Mouse (Mus musculus) natural killer cell, adult 2 months (primary cell): ENCODE data around the gene H1f0.

Experiments
- DNase-seq, 2 experiments: peaks; one replicate each; pipeline ENCODE4 v3.0.0; 2022; ENCODE audit warnings: low spot score in 2 of 2

H1f0 gene

DNA sequence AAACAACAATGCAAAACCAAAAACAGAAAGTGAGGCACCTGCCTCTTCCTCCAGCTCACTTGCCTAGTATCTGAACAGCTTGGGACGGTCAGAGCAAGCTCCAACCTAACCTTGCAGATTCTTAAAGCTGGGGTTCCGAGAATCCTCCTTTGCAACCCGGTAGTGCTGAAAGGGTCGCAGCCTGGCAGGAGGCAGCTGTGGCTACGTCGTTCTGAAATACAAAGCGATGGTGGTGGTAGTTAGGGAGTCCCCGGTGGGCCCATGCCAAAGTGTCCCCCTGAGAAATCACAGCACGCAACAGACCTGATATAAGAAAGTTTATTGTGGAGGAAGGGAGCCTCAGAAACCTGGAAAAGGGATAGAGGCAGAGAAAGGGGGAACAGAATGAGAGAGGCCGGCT lies 10.1 kb downstream of the H1f0 start:
- no peak for DNase-seq

- DNase-seq: peak; percentile 77 to 88
Measured at GRCm38 (mm10) chr15:79038853-79039252, 10.6 kb downstream of the H1f0 start.

- no peak for DNase-seq
Measured at GRCm38 (mm10) chr15:79040501-79041416, 12.5 kb downstream of the H1f0 start.

- no peak for DNase-seq
Measured at GRCm38 (mm10) chr15:79041585-79041984, 13.3 kb downstream of the H1f0 start, which contains the start of gene Galr3. Galr3 (plus strand) TSS chr15:79041885.

DNA sequence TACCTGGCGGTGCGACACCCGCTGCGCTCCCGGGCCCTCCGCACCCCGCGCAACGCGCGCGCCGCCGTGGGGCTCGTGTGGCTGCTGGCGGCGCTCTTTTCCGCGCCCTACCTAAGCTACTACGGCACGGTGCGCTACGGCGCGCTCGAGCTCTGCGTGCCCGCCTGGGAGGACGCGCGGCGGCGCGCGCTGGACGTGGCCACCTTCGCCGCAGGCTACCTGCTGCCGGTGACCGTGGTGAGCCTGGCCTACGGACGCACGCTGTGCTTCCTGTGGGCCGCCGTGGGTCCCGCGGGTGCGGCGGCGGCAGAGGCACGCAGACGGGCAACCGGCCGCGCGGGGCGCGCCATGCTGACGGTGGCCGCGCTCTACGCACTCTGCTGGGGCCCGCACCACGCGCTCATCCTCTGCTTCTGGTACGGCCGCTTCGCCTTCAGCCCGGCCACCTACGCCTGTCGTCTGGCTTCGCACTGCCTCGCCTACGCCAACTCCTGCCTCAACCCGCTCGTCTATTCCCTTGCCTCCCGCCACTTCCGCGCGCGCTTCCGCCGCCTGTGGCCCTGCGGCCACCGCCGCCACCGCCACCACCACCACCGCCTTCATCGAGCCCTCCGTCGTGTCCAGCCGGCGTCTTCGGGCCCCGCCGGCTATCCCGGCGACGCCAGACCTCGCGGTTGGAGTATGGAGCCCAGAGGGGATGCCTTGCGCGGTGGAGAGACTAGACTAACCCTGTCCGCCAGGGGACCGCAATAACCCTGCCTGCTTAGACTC lies 14.7 kb downstream of the H1f0 start:
- DNase-seq: no peak

DNA sequence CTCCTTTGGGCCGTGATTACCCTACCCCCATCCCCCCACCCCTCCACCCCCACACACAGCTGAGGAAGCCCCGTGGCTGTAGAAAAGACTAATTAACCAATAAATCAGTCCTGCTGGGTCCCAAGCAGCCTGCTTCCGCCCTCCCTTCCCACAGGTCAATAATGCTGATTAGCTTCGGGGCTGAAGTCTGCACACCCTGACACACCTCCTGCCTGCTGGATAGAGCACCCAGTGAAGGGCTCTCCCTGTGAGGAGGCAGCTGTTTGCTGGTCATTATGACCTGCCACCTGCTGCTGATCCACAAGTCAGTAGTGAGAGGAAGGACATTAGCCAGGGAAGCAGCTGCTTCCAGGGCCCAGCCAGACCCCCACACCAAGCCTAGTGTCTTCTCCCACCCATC lies 16.6 kb downstream of the H1f0 start:
- no peak for DNase-seq

GRCm38 (mm10) chr15:79048186-79048585 lies 19.9 kb downstream of the H1f0 start:
- no peak for DNase-seq

DNA sequence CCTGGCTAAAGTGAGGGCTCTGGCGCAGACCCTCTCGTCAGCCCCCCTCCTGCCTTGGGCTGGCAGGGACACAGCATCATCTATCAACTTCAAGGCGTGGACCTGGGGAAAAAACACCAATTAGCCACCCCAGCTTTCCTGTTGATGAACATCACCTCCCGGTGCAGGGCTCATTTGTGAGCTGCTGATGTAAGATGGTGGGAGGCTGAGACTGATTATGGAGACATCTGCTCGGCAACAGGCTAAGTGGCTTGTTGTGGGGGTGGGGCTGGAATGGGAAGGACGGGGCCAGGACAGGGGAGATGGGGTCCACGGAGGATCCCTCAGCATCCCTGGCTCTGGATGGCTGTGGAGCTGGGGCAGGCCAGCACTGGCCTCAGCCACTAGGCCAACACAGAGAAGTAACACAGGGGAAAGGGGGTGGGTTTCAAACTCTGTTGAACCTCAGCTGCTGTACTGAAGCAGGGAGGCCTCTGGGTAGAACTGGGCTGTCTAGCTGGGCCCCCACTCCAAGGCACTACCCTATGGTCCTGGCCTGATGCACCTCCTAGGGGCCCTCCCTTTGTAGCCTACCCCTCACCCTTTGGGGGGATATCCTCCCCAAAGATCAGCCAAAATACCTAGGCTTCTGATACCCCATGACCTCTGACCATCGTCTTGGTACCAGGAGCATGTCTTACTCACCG lies 22.1 kb downstream of the H1f0 start:
- DNase-seq: no peak

- DNase-seq: no peak
Measured at GRCm38 (mm10) chr15:79050964-79051363, 22.7 kb downstream of the H1f0 start.

DNA sequence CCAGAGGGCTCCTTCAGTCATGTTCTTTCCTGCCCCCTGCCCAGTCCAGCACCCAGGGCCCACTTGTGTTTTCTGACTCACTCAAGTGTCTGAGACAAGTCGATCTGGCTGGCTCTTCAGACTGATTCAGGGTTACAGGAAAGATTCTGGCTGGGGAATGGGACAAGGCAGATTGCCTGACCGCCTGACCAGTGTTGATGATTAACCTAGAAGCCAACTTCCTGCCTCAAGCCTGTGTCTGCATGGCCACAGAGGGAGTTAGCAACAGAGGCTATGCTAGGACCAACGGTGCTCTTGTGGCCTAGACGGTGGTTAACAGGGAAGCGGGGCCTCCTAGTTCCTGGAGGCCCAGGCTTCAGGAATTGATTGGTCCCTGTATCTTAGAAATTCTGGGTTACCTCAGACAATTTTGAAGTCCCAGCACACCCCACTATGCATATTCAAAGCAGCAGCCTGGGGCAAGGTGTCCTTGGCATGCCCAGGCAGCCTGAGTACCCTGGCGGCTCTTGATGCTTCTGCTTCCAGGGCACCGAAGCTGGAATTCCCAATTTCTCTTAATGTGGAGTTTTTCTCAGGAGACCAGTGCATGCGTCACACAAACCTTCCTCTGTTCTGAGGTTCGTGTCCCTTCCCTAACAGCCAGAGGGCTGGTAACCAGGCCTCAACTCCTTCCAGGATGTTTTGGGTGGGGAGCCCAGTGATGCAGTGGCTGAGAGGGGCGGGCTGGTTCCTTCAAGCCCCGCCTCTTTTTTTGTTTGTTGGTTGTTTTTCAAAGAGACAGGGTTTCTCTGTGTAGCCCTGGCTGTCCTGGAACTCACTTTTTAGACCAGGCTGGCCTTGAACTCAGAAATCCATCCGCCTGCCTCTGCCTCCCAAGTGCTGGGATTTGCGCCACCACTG lies 23.5 kb downstream of the H1f0 start:
- no peak for DNase-seq

DNA sequence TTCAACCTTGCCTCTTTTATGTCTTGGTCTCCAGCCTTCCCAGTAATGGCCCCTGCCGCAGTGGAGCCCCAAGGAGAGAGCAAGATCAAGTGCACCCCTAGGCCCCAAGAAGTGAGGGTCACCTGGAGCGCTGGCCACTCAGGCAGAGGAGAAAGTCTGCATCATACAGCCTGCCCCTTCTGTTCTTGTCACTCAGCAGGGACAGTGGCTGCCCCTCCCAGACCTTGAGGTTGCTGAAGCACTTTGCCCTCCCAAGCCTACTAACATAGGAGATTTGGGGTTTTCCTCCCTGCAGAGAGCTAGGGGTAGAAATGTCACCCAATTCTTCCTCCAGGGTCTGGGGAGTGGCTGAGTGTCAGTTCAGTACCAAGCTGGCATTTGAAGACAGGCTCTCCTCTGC lies 24.1 kb downstream of the H1f0 start:
- DNase-seq: no peak

DNA sequence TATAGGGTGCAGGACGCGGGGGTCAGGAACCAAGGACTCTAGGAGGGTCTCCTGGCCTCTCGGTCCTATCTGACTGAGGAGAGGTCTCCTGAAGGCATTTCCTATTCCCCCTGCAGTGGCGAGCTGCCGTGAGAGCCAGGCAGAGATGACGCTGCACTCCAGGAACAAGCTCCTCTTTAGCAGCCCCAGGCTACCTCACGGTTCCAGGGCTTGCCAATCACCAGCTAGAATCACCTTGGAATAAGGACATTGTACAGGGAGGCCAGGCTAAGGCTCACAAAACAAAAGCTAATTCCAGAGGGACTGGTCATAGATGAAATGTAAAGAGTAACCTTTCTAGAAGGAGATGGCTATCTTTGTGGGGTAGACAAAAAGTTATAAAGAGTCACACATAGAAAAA lies 28.4 kb downstream of the H1f0 start:
- no peak for DNase-seq

DNA sequence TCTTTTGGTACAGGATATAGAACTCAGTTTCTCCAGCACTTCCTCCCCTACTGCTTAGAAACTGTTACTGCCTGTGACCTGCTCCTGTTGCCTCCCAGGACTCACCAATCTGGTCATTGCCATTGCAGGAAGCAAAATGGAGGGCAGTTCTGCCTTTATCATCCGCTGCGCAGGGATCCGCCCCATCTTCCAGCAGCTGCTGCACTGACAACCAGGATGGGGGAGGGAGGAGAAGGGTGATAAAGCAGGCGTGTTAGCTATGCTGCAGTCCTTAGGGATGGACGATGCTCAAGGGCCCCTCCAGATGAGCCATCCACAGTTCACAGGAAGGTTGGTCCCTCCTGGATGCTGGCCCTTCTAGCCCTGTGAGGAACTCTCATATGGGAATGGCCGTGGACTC lies 29.6 kb downstream of the H1f0 start:
- no peak for DNase-seq

GRCm38 (mm10) chr15:79060887-79061565 lies 32.8 kb downstream of the H1f0 start:
- no peak for DNase-seq

DNA sequence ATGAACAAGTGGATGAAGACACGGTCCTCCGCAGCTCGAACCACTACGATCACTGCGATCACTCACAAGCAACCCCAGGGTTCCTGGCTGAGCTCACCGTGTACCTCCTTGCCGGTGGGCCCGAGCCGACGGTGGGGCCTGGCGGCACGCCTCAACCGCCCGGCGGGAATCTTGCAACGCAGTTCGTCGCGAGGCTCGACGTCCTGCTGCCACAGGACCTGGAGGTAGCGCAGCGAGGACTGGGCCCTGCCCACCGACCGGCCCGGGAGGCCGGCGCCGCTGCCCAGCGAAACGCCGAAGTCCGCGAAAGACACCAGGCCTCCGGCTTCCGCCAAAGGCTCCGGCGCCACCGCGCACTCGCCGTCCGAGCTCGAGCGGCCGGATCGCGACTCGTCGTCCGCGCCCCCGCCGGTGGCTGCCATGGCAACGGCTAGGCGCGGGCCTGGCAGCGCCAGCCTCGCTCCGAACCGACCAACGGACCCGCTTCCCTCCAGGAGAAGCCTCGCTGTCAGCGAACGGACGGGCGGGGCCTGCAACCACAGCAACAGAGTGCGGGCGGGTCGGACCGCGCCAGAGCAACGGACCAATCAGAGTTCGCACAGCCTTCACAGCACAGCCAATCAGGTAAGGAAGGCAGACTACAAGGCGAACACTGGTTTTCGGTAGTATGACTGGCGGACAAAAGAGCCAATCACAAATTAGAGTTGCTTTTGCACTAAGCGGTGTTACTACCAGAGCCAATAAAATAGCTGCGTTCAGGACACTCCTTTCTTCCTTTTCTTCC lies 34.3 kb downstream of the H1f0 start, which contains the start of gene Ankrd54:
TSS of gene Ankrd54 (minus strand) at position 518 of the 784 bp plus-strand sequence.
- peak; percentile 96 for DNase-seq

DNA sequence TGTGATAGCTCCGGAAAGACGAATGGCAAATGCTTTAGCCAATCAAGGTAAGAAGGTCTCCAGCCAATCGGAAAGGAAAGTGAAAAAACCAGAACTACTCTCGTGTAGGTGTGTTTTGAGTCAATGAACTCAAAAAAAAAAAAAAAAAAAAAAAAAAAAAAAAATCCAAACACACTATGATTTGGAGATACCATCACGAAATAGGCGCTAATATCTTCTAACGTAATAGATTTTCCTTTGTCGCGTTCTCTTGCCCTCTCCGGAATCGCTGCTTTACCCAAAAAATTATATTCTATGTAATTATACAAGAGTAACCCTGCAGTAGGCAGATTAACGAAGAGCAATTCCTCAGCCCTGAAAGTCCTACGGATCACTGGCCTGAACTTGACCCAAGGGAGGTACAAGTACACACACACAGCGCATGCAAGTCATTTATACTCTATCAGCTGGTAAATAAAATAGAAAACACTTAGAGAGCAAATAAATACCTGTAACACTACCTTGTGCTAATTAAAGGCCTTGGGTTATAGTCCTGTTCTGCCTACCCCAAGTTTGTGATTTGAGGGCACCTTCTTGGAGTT lies 35.0 kb downstream of the H1f0 start:
- no peak for DNase-seq

GRCm38 (mm10) chr15:79065086-79065770 lies 37.0 kb downstream of the H1f0 start:
- no peak for DNase-seq

DNA sequence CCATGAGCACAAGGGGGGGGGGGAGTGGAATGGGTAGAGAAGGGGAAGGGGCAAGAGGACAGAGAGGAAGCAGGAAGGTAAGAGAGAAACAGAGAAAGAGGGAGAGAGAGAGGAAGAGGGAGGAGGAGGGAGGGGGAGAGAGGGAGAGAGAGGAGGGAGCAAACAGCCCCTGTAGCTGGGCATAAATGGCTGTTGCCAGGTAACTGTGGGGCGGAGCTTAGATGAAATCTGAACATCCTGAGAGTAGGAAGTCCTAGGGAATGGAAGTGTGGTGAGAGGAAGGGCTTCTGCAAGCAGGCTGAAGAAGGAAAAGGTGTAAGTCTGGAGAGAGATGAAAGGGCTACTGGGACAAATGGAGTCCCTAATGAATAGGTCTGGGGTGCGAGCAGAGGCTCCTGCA lies 38.0 kb downstream of the H1f0 start:
- no peak for DNase-seq

DNA sequence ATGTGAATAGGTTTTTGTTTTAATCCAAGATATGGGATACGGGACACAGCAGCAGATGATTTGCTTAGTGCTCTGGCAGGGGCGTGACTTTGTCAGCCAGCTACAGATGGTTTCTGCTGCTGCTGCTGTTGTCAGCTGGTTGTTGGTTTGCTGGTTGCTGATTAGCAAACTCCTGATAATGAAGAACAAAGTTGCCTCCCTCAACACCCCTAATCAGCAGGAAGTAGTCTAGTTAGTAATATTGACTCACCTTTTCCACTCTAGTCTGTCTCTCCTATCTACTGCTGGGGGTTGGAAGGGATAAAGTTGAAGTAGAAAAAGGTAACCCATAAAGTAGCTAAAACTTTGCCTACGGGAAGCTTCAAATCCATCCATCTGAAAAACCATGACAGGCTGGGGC lies 39.4 kb downstream of the H1f0 start:
- no peak for DNase-seq
